Mouse (Mus musculus) layer of hippocampus, adult 9-10 months (tissue): ENCODE data around the gene 4930402K13Rik.
"Not testable (repeated sequence)": the region's sequence is repeated elsewhere in the genome, so short reads cannot be mapped to it uniquely, and the experiment has no call there.

Source experiments
- DNase-seq: peaks from one replicate; pipeline ENCODE4 v3.0.0; 2022; ENCODE audit warnings: low spot score

4930402K13Rik gene

DNA sequence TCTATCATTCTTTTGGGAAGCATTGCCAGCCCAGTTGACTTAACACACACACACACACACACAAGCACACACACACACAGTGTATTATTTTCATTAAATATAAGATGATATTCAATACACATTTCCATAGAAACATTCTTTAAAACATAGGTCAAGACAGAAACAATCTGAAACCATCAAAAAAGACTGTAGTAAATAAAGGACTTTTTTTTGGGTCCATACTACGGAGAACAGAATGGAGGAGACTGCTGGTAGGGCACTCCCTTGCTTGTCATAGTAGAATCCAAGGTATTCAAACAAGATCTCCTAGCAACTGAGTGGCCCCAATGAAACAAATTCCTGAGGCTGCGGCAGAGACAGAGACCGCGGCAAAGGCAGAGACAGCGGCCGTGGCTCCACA lies at the start of gene 4930402K13Rik:
Gene 4930402K13Rik (plus strand): TSS at position 301 of the 400 bp plus-strand sequence.
- DNase-seq, result no peak

GRCm38 (mm10) chrX:9060952-9061351 lies 43.4 kb upstream of the 4930402K13Rik start:
- peak; percentile 88 for DNase-seq

DNA sequence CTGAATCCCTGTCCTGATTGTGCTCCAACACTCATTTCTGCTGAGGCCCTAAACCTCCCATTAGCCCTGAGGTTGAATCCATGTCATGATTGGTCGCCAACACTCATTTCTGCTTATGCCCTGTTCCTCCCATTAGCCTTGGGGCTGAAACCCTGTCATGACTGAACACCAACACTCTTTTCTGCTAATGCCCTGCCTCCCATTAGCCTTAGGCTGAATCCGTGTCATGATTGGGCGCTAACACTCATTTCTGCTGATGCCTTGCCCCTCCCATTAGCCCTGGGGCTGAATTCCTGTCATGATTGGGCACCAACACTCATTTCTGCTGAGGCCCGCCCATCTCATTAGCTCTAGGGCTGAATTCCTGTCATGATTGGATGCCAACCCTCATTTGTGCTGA lies 42.3 kb upstream of the 4930402K13Rik start:
- DNase-seq, result no peak

DNA sequence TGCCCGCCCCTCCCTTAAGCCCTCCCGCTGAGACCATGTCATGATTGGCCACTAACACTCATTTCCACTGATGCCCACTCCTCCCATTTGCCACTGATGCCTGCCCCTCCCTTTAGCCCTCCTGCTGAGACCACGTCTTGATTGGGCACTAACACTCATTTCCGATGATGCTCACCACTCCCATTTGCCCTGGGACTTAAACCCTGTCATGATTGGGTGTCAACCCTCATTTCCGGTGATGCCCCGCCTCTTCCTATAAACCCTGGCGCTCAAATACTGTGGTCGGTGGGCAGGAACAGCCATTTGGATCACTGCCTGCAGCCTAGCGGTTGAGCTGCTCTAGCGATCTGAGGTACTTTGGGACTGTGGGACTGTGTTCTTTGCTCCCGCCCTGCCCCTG lies 41.6 kb upstream of the 4930402K13Rik start, which contains the start of gene Fthl17f:
Gene Fthl17f (plus strand): TSS at position 301 of the 400 bp plus-strand sequence.
- DNase-seq, result not testable (repeated sequence)

DNA sequence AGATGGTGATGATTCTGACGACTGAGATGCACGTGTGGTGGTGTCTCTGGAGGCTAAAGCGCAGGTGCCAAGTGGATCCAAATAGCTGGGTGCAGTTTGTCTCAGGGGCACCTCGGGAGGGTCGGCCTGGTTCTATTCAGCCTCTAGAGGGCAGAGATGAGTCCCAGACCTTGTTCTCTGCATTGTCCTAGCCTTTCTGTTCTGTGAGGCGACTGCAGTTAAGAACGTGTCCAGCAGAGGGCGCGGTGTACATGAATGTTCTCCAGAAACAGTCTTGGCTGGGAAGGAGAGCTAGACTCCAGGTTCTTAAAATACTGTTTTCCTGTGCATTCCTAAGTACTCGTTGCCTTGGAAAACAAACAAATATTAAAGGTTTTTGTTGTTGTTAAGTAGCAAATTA lies 26.7 kb upstream of the 4930402K13Rik start:
- peak; percentile 16 for DNase-seq

DNA sequence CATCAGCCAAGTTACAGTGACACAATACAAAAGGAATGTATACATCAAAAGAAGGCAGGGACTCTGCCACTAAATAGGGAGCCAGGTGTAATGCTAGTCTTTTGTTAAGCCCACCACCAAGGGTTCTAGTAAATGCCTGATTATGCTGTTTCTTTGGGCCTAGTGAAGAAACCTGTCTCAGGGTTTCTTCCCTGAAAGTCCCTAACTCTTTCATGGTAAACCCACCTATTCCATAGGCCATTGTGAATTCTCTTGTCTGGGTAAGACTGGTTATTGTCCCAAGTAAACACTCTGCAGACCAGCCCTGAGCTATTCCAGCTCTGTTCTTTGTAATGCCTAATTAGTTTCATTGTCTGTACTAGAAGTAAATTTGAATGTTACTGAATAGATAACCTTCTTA lies 9.3 kb upstream of the 4930402K13Rik start:
- DNase-seq, result not testable (repeated sequence)

DNA sequence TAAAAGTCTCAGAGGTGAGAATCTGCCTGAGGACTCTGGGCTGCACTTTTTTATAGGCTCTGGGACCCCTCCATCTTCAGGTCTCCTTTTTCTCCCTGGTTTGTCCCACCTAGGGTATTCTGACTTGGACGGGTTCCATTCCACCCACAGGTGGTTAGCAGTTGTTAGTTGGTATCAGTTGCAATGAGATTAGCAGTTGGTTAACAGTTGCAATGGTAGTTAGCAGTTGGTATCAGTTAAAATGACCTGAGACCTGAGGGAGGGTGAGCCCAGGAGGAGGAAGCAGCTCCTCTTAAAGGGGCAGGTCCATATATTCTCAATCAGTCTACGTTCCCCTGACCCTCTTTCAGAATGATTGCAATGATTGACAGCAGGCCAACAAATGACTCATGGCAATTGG lies 6.0 kb downstream of the 4930402K13Rik start:
- DNase-seq, result no peak

GRCm38 (mm10) chrX:9124928-9125327 lies 20.6 kb downstream of the 4930402K13Rik start:
- DNase-seq, result no peak

GRCm38 (mm10) chrX:9128317-9128831 lies 24.0 kb downstream of the 4930402K13Rik start:
- DNase-seq, result peak; percentile 11

GRCm38 (mm10) chrX:9139290-9139948 lies 35.1 kb downstream of the 4930402K13Rik start:
- no peak for DNase-seq

DNA sequence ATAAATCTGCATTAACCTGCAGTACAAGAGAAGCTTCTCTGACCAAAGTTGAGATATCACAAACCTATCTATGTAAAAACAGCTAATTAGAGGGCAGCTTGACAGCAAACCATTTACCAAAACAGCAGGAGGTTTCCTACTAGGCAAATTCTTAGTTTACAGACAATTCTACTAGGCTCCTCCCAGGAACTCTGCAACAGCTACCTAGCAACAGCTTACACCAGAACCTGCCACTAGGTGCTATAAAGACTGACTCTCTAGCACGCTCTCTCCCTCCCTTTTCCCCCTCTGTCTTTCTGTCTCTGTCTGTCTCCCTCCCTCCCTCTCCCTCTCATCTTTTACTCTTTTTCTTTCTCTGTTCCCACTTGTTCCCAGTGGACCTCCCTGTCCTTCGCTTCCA lies 38.3 kb downstream of the 4930402K13Rik start:
- no peak for DNase-seq
